Mouse (Mus musculus): Measurements from ENCODE around the gene Acvr1b.

Acvr1b gene

DNA sequence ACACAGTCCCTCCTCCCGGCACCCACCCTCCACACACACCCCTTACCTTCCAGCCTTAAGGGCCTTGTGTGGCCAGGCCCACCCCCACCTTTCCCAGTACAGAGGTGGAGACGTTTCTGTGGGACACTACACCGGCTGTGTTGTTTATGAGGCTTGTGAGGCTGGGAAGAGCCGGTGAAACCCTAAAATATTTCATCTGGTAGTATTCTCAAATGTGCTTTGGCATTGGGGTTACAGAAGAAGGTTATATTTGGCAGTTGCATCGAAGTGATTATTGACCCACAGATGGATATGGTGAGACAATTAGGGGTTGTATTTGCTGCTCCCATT lies 1.2 kb downstream of the Acvr1b start:
- no peak for DNase-seq (ENCODE audit: low spot score)

- DNase-seq (ENCODE audit: low spot score), result no peak
These were observed 1.9 kb downstream of the Acvr1b start for GRCm38 (mm10) chr15:101175613-101176283.

DNA sequence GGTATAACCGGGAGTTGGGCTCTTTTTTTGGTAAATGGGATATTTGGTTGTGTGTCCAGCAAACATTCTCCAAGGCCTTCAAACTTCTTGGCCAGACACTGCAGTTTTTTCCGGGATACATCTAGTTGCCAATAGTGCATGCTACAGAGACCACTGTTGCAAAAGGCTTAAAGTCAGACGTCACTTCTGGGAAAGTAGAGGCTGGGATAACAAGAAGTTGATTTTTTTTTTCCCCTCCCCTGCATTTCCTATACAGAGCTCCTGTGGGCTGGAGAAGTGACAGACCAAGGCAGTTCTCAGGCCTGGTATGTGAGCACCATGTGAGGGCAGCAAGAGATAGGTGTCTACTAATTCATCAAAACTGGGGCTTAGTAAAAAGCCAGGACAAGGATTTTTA lies 2.4 kb downstream of the Acvr1b start:
- no peak for DNase-seq (ENCODE audit: low spot score)

GRCm38 (mm10) chr15:101176795-101177691 lies 3.2 kb downstream of the Acvr1b start:
- no peak for DNase-seq (ENCODE audit: low spot score)

GRCm38 (mm10) chr15:101180363-101181105 lies 6.7 kb downstream of the Acvr1b start:
- DNase-seq (ENCODE audit: low spot score), result no peak

DNA sequence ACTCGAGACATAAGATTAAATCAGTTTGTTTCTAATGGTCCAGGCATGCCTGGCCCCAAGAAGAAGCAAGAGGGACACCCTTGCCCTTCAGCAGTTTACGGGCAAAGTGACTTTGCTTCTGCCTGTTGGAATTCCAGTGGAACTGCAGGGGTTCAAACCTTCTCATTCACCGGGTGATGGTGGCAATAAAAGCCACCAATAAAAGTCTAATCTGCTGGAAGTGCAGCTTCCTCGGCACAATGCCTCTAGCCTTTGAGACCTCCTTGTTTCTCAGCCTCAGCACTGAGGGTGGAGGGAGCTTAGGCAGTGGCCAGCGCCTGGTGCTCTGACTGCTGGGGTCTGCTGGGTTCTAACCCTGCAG lies 7.2 kb downstream of the Acvr1b start:
- no peak for DNase-seq (ENCODE audit: low spot score)

DNA sequence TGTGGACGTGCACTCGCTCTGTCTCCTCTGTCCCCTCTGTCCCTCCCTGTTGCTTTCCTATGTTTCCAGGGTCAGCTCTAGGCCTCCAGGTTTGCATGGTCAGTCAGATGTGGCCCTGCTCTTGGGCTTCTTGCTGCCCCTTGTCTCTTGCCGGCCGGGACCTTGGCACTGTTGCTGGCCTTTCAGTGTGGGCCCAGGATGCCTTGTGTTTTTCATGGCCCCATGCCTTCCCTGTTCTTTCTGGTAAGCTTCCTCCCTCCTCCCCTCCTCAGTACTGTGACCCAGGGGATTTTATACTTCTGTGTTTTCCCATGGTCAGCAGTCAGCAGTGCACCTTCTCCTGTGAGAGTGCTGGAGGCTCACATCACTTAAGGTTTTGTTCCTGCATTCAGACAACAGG lies 7.6 kb downstream of the Acvr1b start:
- DNase-seq (ENCODE audit: low spot score), result no peak

DNA sequence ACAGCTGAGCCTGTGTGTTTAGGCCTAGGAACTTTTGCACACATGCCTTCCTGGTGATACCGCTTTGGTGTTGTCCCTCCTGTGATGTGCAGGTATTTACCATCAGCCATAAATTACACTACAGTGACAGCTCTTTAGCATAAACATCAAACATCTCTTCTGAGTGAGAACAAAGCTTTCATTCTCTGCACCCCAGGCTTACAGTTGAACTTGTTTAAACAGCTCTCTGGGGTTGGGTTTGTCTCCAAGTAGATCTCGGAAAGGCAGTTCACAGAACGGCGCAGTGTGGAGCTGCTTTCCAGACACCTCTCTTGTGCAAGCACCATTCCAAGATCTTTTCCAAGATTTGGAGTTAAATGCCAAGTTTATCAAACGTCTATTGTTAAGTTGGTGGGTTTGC lies 8.8 kb downstream of the Acvr1b start:
- DNase-seq (ENCODE audit: low spot score), result no peak

DNA sequence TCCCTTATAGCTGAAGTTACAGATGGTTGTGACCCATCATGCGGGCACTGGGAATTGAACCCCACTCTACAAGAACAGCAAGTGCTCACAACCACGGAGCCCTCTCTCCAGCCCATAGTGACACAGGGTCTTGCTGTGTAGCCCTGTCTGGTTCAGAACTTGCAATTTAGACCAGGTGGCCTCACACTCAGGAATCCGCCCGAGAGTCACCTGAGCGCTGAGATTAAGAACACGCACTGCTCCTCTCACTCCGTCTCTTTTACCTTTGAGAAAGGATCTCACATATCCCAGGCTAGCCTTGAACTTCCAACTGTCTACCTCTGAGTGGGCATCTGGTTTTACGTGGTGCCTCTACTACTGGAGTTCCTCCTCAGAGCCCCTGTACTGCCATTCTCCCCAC lies 10.4 kb downstream of the Acvr1b start:
- no peak for DNase-seq (ENCODE audit: low spot score)

DNA sequence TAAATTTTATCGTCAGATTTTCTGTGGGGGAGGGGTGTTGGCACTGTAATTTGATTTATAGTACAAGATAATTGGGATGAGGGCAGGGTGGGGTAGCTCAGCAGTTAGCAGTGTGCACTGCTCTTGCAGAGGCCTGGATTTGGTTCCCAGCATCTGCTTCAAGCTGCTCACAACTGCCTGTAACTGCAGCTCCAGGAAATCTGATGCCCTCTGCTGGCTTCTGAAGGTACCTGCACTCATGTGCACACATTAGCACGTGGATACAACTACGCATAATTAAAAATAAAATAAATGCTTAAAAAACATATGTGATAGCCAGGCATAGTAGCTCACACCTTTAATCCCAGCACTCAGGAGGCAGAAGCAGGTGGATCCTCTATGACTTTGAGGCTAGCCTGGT lies 11.7 kb downstream of the Acvr1b start:
- DNase-seq (ENCODE audit: low spot score), result no peak

DNA sequence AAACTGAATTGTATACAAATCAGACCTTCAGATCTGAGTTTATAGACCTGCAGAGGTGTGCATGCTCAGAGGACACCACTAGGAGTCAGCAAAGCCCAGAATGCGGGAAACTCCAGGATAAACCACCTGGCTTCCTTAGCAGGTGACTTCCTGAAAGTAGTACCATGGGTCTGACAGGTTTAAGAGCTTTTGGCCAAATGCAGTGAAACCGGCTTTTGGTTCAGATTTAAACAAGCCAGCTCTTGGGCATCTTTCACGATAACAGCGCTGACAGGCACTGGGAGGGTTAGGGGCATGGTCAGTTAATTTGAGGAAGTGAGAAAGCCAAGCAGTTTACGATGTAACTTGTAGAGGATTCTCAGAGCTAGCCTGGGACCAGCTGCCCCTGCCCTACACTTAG lies 14.0 kb downstream of the Acvr1b start:
- no peak for DNase-seq (ENCODE audit: low spot score)

DNA sequence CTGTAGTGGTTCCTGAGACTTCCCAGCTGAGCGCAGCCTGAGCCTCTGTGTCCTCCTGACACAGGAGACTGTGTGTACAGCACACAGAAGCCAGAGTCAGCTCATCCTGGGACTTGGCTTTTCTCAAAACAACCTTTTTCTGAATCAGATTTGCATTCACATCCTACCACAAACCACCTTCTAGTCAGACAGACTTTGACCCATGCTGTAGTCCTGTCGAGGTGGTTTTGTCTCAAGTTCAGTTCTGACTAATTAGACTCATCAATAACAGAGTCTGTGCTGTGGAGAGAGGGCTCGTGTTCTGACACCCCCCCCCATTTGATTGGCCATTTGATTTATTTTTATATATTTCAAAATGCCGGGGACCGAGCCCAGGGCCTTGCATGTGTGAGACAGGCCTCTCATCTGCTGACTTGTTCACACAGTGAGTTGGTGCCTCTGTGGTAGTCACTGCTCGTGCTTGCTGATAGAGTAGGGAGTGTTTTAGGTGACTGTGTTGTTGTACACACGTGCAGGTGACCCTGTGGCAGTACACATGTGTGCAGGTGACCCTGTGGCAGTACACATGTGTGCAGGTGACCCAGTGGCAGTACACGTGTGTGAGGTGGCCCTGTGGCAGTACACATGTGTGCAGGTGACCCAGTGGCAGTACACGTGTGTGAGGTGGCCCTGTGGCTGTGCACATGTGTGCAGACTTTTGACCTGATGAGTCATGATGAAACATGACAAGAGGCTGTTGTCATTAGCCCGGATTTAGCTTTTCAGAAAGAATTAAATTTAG lies 16.3 kb downstream of the Acvr1b start:
- no peak for DNase-seq (ENCODE audit: low spot score)

DNA sequence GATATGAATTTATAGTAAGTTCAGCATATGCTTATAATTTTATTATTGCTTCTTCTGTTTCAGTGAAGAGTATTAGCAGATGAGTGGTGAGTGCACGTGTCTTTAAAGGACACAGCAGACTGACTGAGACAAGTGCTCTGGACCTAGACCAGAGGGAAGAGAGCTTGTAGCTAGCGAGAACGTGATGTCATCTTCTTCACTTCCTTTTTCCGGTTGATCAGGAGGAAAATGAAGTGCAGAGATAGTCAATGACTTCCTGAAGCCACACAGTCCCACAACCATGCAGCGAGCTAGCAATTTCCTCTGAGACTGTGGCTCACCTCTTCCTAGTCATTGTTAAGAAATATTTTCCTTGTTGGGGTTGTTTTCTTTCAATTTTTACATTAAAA lies 16.9 kb downstream of the Acvr1b start:
- DNase-seq (ENCODE audit: low spot score), result no peak

DNA sequence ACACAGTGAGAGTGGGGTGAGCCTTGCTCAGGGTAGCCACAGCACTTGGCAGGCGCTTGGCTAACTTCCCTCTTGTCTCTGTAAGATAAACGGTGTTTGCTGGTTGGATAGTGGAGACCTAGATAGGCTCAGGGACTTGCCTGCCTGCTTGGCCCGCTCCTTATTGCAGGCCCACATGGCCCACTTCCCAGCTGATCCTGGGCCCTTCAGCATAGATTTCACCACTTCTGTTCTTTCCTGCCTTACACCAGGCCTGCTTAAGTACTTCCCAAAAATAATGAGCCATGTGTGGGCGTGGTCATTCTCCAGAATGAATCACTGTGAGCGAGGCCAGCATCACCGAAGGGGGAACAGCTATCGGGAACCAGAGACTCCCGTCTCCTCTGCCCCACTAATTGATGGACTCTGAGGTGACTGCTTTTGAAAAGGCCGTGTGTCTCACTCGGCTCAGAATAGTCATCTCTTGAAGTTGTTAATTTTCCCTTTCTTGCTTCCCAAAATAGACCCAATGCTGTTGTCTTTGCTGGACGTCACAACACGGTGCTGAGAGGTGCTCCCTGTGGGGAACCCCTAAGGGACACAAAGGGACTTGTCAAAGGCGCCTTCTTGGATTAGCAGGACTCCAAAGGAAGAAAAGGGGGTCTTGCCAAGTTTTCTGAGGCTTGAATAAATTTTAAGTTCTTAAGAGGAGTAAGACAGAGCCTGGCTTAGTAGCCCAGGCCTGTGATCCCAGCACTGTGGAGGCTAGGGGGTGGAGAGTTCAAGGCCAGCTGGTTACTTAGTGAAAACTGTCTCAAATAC lies 17.8 kb downstream of the Acvr1b start:
- DNase-seq (ENCODE audit: low spot score), result no peak

GRCm38 (mm10) chr15:101192260-101192640 lies 18.4 kb downstream of the Acvr1b start:
- DNase-seq (ENCODE audit: low spot score), result no peak

- DNase-seq (ENCODE audit: low spot score), result no peak
These were observed 18.8 kb downstream of the Acvr1b start for GRCm38 (mm10) chr15:101192651-101193050.

- DNase-seq (ENCODE audit: low spot score), result no peak
These were observed 20.1 kb downstream of the Acvr1b start for GRCm38 (mm10) chr15:101193971-101194370.

GRCm38 (mm10) chr15:101194951-101195823 lies 21.3 kb downstream of the Acvr1b start:
- DNase-seq (ENCODE audit: low spot score), result no peak

DNA sequence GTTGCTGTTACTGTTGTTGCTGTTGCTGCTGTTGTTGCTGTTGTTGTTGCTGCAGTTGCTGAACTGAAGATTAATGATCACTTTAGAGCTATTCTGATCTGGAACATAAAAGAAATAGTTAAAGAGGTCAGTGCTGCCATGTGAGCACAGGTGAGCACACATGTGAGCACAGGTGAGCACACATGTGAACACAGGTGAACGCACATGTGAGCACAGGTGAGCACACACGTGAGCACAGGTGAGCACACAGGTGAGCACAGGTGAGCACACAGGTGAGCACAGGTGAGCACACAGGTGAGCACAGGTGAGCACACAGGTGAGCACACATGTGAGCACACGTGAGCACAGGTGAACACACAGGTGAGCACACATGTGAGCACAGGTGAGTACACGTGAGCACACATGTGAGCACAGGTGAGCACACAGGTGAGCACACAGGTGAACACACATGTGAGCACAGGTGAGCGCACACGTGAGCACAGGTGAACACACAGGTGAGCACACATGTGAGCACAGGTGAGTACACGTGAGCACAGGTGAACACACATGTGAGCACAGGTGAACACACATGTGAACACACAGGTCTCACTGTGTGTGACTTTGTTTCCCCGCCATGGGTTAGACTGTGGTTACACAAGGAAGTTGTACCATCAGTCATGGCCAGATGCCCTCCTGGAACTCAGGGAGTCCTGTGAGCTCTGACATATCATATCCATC lies 22.4 kb downstream of the Acvr1b start:
- DNase-seq (ENCODE audit: low spot score), result no peak

DNA sequence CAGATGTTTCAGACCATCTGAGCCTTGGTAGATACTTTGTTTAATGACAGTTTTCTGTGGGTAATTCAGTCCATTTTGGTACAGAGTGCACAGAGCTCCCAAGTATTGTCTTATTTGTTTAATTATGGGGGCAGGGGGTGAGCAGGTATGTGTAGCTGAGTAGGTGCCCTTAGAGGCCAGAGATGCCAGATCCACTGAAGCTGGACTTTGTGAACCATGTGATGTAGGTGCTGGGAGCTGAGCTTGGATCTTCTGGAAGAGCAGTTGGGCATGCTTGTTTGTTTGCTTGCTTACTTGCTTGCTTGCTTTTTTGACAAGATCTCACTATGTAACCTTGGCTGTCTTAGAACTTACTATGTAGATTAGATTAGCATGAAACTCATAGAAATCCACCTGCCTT lies 23.1 kb downstream of the Acvr1b start:
- no peak for DNase-seq (ENCODE audit: low spot score)

Data from layer of hippocampus, adult 11-12 months (tissue).